Mouse (Mus musculus): ENCODE measurements around the gene Iqcf5.
"Not testable (repeated sequence)": the region's sequence is repeated elsewhere in the genome, so short reads cannot be mapped to it uniquely, and the experiment has no call there.

The Iqcf5 gene

DNA sequence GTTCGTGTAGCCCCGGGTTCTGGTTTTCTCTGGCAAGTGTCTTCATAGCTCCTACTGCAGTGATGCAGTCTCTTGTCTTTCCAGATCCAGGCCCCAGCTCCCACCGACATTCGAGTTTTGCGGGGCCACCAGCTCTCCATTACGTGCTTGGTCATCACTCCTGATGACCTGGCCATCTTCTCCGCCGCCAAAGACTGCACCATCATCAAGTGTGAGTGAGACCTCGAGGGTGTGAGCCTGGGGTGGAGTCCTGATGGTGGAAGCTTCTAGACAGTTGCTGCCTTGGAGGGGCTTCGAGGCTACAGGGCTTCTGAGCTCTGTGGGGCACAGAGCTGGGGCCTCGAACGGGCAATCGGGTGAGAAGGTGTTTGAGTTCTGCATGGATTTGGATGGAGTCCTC lies 32.7 kb upstream of the Iqcf5 start:
- no peak for DNase-seq

DNA sequence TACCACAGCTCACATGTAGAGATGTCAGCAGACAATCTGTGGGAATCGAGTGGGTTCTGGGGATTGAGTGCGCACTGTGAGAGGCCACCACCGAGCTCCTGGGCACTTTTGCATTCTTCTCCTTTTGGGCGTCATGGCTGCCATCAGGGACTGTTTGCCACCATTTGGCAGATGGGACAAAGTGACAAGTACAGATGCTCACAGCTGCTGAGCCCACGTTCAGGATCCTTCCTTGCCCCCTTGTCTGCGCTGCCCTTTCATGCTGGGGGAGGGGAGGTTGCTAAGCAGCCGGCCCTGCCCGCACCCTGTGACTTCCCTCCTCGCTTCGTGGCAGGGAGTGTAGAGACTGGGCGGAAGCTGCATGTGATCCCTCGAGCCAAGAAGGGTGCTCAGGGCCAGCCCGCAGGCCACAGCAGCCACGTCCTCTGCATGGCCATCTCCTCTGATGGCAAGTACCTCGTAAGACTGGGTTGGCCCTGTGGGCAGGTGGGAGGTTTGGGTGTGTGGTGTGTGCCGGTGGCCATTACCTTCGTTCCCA lies 31.7 kb upstream of the Iqcf5 start:
- no peak for DNase-seq

DNA sequence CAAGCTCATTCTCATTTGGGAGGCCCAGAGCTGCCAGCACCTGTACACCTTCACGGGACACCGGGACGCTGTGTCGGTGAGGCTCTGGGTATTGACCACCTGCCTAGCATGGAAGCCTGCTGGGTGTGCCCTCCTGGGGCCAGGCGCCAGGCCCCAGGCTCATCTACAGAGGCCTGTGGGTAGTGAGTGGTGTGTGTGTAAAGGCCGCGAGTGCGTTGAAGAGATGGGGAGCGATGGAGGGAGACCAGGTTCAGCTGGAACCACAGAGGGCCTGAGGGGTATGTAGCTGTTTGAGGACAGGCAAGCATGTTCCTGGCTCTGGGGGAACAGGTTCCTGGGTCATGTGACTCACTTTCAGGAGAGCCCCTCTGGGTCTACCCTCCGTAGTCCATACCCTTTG lies 31.2 kb upstream of the Iqcf5 start:
- DNase-seq, result no peak

DNA sequence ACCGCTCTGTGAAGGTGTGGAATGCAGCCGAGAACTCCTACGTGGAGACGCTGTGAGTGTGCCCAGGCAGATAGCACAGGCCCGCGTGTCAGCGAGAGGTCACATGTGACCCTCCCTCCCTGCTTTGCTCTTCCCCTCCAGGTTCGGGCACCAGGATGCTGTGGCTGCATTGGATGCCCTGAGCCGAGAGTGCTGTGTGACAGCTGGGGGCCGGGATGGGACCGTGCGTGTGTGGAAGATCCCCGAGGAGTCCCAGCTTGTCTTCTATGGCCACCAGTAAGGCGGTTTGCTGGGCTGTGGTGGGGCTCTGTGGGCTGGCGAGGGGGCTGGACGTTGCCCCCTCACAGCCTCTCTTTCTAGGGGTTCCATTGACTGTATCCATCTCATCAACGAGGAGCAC lies 30.8 kb upstream of the Iqcf5 start:
- DNase-seq, result no peak

DNA sequence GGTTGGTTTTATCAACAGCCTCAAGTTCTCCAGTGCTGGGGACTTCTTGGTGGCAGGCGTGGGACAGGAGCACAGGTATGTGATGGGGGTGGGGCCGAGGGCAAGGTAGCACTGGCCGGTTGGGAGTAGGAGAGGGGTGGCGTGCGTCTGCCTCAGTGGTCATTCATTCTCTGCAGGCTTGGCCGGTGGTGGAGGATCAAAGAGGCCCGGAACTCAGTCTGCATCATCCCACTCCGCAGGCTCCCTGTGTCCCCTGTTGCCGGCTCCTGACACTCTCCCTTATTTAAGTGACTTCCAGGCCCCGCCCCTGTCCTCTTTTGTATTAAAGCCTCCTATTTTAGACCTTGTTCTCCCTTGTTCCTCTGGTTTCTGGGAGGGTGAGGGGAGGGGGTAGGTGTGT lies 29.3 kb upstream of the Iqcf5 start:
- no peak for DNase-seq

DNA sequence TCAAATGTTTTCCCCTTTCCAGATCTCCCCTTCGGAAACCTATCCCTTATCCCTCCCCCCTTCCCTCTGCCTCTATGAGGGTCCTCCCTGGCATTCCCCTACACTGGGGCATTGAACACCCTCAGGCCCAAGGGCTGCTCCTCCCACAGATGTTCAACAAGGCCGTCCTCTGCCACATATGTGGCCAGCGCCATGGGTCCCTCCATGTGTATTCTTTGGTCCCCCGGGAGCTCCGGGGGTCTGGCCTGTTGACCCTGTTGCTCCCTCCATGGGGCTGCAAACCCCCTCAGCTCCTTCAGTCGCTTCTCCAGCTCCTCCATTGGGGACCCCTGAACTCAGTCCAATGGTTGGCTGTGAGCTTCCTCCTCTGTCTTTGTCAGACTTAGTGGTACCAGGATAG lies 26.8 kb upstream of the Iqcf5 start:
- not testable (repeated sequence) for DNase-seq

DNA sequence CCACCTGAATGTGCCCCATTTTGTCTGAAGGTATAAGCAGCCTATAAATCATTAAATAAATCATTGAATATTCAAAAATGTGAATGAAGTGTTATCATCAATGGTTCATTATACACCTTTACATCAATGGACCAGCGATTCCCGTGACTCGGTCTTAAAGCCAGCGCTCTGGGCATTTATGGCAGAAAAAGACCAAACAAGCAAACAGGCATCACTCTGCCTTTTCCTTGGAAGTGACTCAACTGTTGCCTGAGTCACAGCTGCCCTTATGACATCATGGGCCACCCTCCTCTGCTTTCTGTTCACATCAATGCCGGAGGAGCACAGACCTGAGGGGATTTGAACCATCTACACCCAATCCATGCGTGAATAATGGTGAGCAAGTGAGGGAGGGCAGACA lies 14.7 kb upstream of the Iqcf5 start, which contains the start of gene Iqcf1:
TSS of gene Iqcf1 (plus strand) at position 301 of the 400 bp plus-strand sequence.
- DNase-seq, result no peak

DNA sequence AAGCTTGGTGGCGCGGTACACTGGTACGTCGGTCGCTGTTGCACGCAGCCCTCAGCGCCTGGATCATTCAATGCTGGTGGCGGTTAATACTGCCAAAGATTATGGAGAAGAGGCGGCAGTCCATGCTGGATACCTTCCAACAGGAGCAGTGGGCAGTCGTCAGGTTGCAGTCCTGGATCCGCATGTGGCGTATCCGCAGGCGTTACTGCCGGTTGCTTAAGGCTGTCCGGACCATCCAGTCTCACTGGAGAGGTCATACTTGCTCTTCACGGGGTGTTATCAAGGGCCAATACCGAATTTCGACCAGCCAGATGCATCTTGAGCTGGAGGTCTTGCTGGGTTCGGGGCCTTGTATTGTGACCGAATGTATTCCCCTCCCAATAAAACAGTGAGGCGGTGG lies 12.5 kb upstream of the Iqcf5 start:
- DNase-seq, result no peak

DNA sequence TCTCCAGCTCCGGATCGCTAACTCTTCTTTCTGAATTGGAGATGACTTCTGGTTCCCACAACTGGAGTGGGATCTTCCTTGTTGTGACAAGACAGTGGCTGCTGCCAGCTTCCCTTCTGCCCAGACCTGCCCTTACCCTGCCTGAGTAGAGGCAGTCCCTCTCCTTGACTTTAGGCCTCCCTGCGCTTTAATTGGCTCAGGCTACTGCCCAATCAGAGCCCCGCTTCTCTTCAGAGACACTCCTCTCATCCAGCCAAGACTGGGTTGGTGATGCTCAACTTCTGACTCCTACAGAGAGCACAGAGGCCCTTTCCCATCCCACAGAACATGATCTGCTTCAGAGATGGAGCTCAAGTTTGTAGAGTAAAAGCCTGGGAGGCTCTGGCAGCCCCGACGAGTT lies 10.1 kb upstream of the Iqcf5 start:
- DNase-seq, result no peak

DNA sequence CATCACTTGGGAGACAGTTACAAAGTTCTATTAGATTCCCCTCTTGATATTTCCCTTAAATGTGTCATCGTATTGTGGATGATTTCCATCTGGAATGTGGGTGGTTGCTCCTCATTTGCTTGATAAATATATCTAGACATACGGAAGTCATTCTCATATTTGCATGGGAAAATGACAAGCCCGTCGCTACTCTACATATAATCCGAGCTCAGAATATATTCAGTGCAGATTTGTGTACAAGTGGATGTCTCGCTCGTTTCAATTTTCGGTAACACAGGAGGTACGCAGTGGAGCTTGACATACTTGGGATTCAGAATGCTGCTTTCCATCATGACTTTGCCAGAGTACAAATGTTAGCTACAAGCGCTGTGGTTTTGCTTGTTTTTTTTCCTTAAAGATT lies 5.0 kb upstream of the Iqcf5 start:
- DNase-seq, result no peak

DNA sequence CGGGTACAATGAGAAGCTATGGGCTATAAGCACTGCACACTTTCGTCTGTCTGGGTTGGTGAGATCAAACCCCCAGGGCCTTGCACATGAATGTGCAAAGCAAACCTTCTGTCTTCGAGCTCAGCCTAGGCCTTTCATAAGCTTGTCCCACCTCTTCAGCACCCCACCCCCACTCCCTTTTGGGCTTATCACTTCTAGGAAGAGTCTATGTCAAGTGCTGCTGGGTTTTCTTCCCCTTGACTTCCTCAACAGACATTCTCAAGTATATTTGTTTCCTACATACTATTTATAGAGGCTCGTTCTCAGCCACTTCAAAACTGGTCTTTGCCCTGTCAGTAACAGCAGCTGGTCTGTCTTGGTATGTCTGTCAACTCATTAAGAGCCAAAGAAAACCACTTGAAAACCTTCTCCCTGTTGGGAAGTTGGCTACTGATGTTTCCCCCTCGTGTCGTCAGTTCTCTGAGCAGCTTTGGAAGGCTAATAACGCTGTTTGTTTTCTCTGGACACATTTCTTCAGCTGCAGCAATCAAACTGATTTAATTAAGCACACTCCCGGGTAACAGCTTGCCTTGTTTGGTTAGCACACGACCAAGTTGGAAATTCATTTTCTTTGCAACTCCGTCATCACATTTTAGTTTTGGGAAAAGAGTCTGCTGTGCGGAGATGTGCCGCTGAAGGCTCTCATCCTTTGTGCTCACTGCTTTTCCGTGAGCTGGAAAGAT lies 1.5 kb upstream of the Iqcf5 start:
- DNase-seq, result no peak

DNA sequence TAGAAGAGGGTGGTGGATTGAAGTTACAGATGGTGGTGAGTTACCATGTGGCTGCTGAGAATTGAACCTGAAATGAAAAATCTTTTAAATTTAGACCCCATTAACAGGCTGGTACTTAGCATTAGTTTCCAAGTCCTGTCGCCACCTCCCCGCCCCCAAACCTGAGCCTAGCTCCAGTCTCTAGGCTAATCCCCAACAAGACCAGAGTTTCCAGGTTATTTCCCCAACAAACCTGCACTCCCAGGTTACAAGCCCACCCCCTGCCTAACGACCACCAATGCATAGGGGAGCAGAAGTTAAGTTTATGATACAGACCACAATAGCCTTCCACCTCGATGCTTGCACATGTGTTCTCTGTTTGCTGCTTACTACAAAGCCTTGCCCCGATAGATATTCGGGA lies 807 bp upstream of the Iqcf5 start:
- DNase-seq, result no peak

DNA sequence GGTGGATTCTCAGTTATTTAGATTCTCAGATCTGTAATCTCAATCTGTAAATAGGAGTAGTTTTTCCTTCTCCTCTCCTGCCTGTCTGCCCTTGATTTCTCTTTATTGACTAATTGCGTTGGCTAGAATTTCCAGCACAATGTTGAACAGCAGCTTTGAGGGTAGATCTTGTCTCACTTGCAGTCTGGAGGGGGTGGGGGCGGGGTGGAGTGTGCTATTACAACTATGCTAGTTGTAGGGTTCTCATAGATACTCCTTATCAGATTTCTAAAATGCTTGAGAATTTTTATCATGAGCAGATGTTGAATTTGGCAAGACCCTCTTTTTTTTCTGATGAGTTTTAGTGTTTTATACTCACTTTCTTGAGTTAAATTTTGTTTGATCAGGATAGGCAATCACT lies 5.1 kb downstream of the Iqcf5 start:
- DNase-seq, result no peak

DNA sequence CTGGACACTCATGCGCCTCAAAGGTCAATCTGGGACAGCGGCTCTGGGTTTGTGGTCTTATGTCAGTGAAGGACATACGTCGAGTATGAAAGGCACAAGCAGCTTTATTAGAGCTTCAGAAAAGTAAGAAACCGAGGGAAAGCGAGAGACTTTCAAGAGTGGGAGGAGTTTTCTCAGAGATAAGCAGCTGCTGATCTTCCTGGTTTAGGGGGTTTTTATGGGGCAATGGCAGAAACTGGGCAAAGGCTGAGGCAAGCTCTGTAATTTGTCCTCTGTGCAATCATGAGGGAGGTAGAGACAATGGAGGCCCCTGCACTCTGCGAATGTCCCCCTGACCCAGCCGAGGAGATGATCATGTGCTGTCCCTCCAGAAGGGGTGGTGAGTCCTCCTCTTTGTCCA lies 5.5 kb downstream of the Iqcf5 start:
- no peak for DNase-seq

DNA sequence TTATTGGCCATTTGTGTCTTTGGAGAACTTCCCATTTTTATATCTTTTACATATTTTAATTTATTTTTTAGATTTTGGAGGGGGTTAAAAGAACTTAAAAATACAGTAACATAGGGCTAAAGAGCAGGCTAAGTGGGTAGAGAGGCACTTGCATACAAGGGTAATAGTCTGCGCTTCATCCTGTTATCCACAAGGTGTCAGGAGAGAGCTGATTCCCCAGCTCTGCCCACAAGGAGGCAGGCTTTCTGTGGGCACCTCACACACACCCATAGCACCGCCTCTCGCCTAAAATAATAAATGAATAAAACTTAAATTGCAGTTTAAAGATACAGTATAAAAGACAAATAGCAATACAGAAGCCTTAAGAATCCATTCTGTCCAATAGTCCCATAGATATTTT lies 17.5 kb downstream of the Iqcf5 start:
- no peak for DNase-seq

DNA sequence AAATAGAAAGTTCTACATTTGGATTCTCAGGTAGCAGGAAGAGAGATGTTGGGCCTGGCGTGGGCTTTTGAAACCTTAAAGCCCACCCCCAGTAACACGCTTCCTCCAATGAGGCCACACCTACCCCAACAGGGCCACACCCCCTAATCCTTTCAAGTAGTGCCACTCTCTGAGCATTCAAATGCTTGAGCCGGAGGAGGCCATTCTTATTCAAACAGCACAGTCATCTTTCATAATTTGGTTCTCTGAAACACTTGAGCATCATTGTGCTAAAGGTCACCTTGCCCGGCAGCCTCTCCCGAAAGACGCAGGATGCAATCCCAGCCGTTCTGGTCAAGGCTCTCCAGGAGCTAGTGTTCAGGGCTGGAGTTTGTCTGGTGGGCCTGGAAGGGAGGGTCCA lies 19.9 kb downstream of the Iqcf5 start:
- DNase-seq, result no peak

DNA sequence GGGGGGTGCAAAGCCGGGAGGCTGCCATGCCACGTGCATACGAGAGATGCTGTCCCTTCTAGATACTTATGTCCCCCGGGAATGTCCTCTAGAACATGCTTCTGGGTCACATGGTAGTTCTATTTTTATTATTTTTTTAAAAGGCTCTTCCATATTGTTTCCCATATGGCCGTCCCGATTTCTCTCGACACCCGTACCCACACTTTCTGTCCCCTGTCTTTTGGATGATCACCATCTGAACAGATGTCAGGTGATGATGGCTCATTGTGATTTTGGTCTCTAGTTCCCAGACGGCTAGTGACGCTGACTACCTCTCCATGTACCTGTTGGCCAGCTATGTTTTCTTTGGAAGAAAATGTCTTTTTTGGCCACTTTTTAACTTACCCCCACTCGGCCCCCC lies 20.6 kb downstream of the Iqcf5 start:
- no peak for DNase-seq

DNA sequence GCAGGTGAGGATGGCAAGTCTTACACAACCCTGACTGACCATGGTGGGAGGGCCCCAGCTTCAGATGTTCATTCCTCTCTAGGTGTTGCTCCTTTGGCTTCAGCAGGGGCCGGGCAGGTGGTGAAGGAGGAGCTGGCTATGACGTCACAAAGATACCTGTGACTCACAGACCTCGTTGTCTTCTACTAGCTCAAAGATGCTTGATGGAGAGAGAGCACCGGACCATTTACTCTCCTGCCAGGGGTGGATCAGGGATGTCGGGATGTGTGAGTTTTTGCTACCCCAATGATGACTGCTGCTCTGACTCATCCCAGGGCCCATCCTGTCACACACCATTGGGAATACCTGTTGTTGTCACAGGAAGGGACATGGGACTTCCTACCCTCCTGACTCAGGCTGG lies 47.2 kb downstream of the Iqcf5 start, which contains the start of gene Iqcf3:
TSS of gene Iqcf3 (minus strand) at position 101 of the 400 bp plus-strand sequence.
- DNase-seq, result no peak

DNA sequence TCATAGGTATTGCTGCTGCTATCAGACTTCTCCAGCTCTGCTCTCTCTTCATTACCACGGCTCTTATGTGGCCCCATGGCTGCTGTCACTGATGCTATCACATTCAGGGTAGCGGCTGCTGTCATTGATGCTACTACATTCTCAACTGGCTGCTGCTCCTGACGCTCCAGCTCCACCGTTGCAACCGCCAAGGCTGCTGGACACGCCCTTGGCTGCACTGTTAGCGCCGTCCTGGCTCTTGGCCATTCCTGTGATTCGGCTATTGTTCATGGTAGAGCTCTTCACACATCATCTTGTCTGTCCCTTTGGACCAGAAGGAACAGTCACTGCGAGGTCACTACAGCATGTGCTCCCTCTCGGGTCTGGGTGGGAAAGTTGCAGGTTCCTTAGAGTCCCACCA lies 47.9 kb downstream of the Iqcf5 start:
- DNase-seq, result no peak

DNA sequence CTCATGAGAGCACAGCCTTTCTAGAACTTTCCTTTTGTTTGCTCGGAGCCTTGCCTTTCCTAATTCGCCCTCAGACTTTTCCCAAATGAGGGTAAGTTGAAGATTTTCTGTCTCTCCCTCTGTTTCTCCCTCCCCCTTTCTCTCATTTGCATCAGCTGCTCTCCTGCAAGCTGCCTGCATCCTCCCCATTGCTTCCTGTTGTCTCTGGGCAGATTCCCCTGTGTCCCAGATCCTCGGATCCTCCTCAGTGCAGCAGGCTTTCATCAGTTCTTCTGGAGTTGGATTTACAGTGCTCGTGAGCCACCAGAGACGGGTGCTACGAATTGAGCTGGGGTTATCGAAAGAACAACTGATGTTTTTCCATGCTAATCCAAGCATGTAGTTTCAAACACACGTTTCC lies 49.7 kb downstream of the Iqcf5 start:
- no peak for DNase-seq
